ENCODE assay signal across 29 mouse cellular contexts in the genomic region with DNA sequence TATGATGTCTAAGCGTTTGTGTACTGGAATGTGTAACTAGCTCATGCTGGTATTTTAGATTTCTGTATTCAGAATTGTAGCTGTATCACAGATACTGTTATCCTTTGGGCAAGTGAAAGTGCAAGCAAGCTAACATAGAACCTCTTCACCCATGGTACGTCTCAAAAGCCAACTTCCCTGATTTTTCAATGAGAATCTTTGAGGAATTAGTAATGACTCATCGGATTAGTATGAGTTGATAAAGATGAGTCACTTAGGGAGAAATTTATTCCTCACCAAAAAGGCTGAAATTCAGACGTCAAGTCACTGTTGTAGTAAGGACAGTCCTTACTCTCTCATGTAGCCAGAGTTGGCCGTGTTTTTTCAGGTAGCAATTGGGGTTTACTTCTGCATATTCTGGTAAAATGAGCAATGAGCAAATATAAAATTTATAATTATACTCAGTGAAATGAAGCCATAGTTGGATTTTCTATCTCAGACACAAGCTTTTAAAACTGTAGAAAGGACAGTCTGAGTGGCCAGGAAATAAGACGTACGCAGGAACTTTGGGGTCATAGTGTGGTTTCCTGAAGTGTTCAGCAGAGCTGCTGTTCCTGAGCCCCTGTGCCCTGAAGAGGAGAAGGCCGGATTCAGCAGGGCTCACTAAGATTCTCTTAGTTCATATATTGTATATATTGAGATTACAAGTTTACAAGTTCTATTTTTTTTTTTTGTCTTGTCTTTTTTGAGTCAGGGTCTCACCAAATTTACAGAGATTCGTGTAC. TPM values are rescaled to one million over a fixed set of nuclear protein-coding genes. Genes with fewer than 3 reads are reported as not detected.
DNase-seq lines count a peak whose midpoint lies in the region; ATAC-seq and TF ChIP-seq lines count a peak whose summit lies in the region.
"Had no signal": no experiment of that assay in that cellular context is flagged by ENCODE, and none has a peak within 500 bp of the region (broad histone marks: within the 10 kb centered on the region; RNA-seq: fewer than 3 reads in every experiment).

No protein-coding gene starts in this region.

- H3K4me2 ChIP-seq in heart, postnatal 0 days (ENCODE audit: low read depth, low read length): no peak overlapping the region
- peak overlapping the region; percentile 59 for H3K4me2 ChIP-seq in myocyte (ENCODE audit: low read depth)
- H3K4me2 ChIP-seq: forebrain, embryonic 12.5 days; heart, embryonic 11.5 days; hindbrain, embryonic 12.5 days; limb, embryonic 12.5 days; midbrain, embryonic 13.5 days; stomach, embryonic 15.5 days had no signal

- no peaks in the 10 kb centered on the region for H3K79me2 ChIP-seq in myocyte (ENCODE audit: control insufficient read depth, insufficient read depth)

- TF ChIP-seq CTCF in heart, postnatal 0 days (IDR thresholded peaks at IDR 0.05; ENCODE audit: low read depth): no peak

- peaks cover 44% of the 10 kb centered on the region for H3K36me3 ChIP-seq in heart, postnatal 0 days (replicated peaks; ENCODE audit: control insufficient read depth, insufficient read depth, low read length)
- no peaks in the 10 kb centered on the region for H3K36me3 ChIP-seq in myocyte (ENCODE audit: control insufficient read depth, insufficient read depth)

- TF ChIP-seq POLR2A in myocyte (IDR thresholded peaks at IDR 0.05; ENCODE audit: insufficient read length, low read depth): no peak

- peak overlapping the region; percentile 20; the same call in 1 of the 2 replicates for H3K27ac ChIP-seq in heart, postnatal 0 days (ENCODE audit: low read depth)
- H3K27ac ChIP-seq: forebrain, embryonic 12.5 days; hindbrain, embryonic 12.5 days; hindbrain, postnatal 0 days; left cerebral cortex, adult 2 months; midbrain, embryonic 13.5 days; stomach, embryonic 15.5 days had no signal

- no peak overlapping the region for H3K9ac ChIP-seq in heart, postnatal 0 days (replicated peaks; ENCODE audit: low read depth, low read length)
- H3K9ac ChIP-seq: forebrain, embryonic 12.5 days; forebrain, postnatal 0 days; hindbrain, embryonic 12.5 days; limb, embryonic 12.5 days; midbrain, embryonic 13.5 days; stomach, embryonic 15.5 days had no signal

- DNase-seq in heart, postnatal 0 days (ENCODE audit: low spot score): peak; percentile 9
- no peak for DNase-seq in heart, postnatal 36 days
- DNase-seq in 416B (ENCODE audit: low read depth): peak; percentile 87
- DNase-seq in lung, postnatal 14 days: no peak
- no peak for DNase-seq in retina, embryonic 14.5 days (ENCODE audit: low spot score)
- DNase-seq: adrenal gland, postnatal 25 days; cerebellum, adult 18-20 months; cerebellum, postnatal 10 days; forebrain, postnatal 0 days; gastrocnemius, postnatal 10 days; heart, postnatal 10 days; kidney, adult 8-10 months; kidney, postnatal 14 days; lung, postnatal 4 days; retina, postnatal 1 day; right cerebral cortex, postnatal 14 days; thymus, postnatal 25 days had no signal

- H3K4me1 ChIP-seq in heart, postnatal 0 days (ENCODE audit: control insufficient read depth, insufficient read depth): 0 out of 2 replicates have a peak, but pooled peaks cover 7% of the 10 kb centered on the region
- H3K4me1 ChIP-seq: forebrain, embryonic 12.5 days; hindbrain, embryonic 12.5 days; limb, embryonic 12.5 days; midbrain, embryonic 13.5 days; stomach, embryonic 15.5 days had no signal

- no peak overlapping the region for H3K4me3 ChIP-seq in heart, postnatal 0 days (ENCODE audit: low read depth, low read length)
- no peak overlapping the region for H3K4me3 ChIP-seq in myocyte
- H3K4me3 ChIP-seq: forebrain, embryonic 12.5 days; hindbrain, embryonic 12.5 days; left cerebral cortex, adult 2 months; limb, embryonic 12.5 days; midbrain, embryonic 13.5 days; stomach, embryonic 15.5 days had no signal

- H3K27me3 ChIP-seq in heart, postnatal 0 days (ENCODE audit: control insufficient read depth, insufficient read depth, low read length): no peaks in the 10 kb centered on the region
- H3K27me3 ChIP-seq in myocyte (ENCODE audit: control insufficient read depth, insufficient read depth, insufficient read length): no peaks in the 10 kb centered on the region
- H3K27me3 ChIP-seq: forebrain, embryonic 12.5 days; hindbrain, embryonic 12.5 days; limb, embryonic 12.5 days; midbrain, embryonic 13.5 days; stomach, embryonic 15.5 days had no signal

- ATAC-seq in heart, postnatal 0 days (ENCODE audit: insufficient read depth, low read depth): no peak
- peak; percentile 92 for ATAC-seq in common myeloid progenitor, adult 5-6 weeks (replicated peaks; ENCODE audit: low read depth, poor library complexity, severe bottlenecking)
- ATAC-seq: forebrain, postnatal 0 days; hindbrain, postnatal 0 days; intestine, embryonic 16.5 days; midbrain, embryonic 13.5 days had no signal

- no peak overlapping the region for H3ac ChIP-seq in myocyte (ENCODE audit: control insufficient read depth, insufficient read length)

- H3K9me3 ChIP-seq in heart, postnatal 0 days (replicated peaks; ENCODE audit: control insufficient read depth, low read length): no peaks in the 10 kb centered on the region
- H3K9me3 ChIP-seq: forebrain, embryonic 12.5 days; G1E; hindbrain, embryonic 12.5 days; limb, embryonic 12.5 days; midbrain, embryonic 13.5 days; stomach, embryonic 15.5 days had no signal

- WGBS in heart, postnatal 0 days: 69% methylated on average over 9 of the region's 9 CpGs

- intact Hi-C loops in heart, postnatal 36 days (cut with DNase I): no loop called here

- no peak for TF ChIP-seq EP300 in heart, postnatal 0 days (IDR thresholded peaks at IDR 0.05; ENCODE audit: low read depth)

TF ChIP-seq in myocyte, 11 proteins besides CTCF, POLR2A, EP300 and RAD21:
- TF ChIP-seq SRF (IDR thresholded peaks at IDR 0.05; ENCODE audit: control insufficient read depth, insufficient read length, low read depth) (no peak), REST (IDR thresholded peaks at IDR 0.05; ENCODE audit: insufficient read depth, insufficient read length) (no peak), USF1 (IDR thresholded peaks at IDR 0.05; ENCODE audit: low read depth) (no peak), MYOG (IDR thresholded peaks at IDR 0.05; ENCODE audit: control insufficient read depth in 1 of 3, insufficient read depth in 1 of 3, insufficient read length in 2 of 3, low read depth in 2 of 3) (no peak), TCF12 (IDR thresholded peaks at IDR 0.05; ENCODE audit: insufficient read depth, poor library complexity, severe bottlenecking) (no peak), MAX (IDR thresholded peaks at IDR 0.05; ENCODE audit: low read depth) (no peak), MYOD1 (IDR thresholded peaks at IDR 0.05; ENCODE audit: control insufficient read depth in 1 of 3, insufficient read length in 2 of 3, low read depth in 2 of 3) (no peak), CEBPB (IDR thresholded peaks at IDR 0.05; ENCODE audit: insufficient read depth, poor library complexity, severe bottlenecking) (no peak), E2F4 (IDR thresholded peaks at IDR 0.05; ENCODE audit: insufficient read depth) (no peak), POLR2AphosphoS2 (IDR thresholded peaks at IDR 0.05; ENCODE audit: insufficient read length, low read depth) (no peak), TCF3 (IDR thresholded peaks at IDR 0.05; ENCODE audit: insufficient read length, low read depth) (no peak)

RNA-seq across cellular contexts. Expression of a gene that starts 30.2 kb away (rescaled TPM):
- 30.9 and 75.4 TPM in 2 replicates for total RNA-seq in heart, postnatal 0 days (2014; rRNA removed; ENCODE audit: low replicate concordance)
- 29.4 and 32.4 TPM in 2 replicates for polyA plus RNA-seq in heart, postnatal 0 days (2015; fragmentation: Nextera tagmentation; extraction: Ambion mirVana)
- total RNA-seq in heart, postnatal 36 days (2021): 10 to 100 TPM; 81.5 to 88.1 TPM
- 25.9 and 38.9 TPM in 2 replicates for total RNA-seq in common myeloid progenitor, adult 5-6 weeks (2017)
- 32.8 TPM for polyA plus RNA-seq in myocyte (2012; fragmentation: generic; extraction: Trizol)

RNA-seq across cellular contexts. Expression of a gene that starts 43.6 kb away (rescaled TPM):
- total RNA-seq in heart, postnatal 0 days (2014; rRNA removed; ENCODE audit: low replicate concordance): 126 and 129 TPM in 2 replicates
- polyA plus RNA-seq in heart, postnatal 0 days (2015; fragmentation: Nextera tagmentation; extraction: Ambion mirVana): 172 and 173 TPM in 2 replicates
- 100 to 1,000 TPM; 159 to 160 TPM for total RNA-seq in heart, postnatal 36 days (2021)
- 62.9 and 99.9 TPM in 2 replicates for total RNA-seq in common myeloid progenitor, adult 5-6 weeks (2017)
- polyA plus RNA-seq in myocyte (2012; fragmentation: generic; extraction: Trizol): 206 TPM

RNA-seq across cellular contexts. Expression of a gene that starts 50.4 kb away (rescaled TPM):
- total RNA-seq in heart, postnatal 0 days (2014; rRNA removed; ENCODE audit: low replicate concordance): 3.3 and 5.1 TPM in 2 replicates
- polyA plus RNA-seq in heart, postnatal 0 days (2015; fragmentation: Nextera tagmentation; extraction: Ambion mirVana): 2.6 and 3.6 TPM in 2 replicates
- total RNA-seq in heart, postnatal 36 days (2021): 1 to 10 TPM; 1.1 to 1.3 TPM
- total RNA-seq in common myeloid progenitor, adult 5-6 weeks (2017): 28.1 and 29.7 TPM in 2 replicates
- polyA plus RNA-seq in myocyte (2012; fragmentation: generic; extraction: Trizol): 34.3 TPM

Comparison
In these comparisons a context has a peak if more than half of its experiments do, and no peak if none do; other contexts are left out.
1. DNase-seq: peak in heart, postnatal 0 days (single experiment) and 416B (single experiment); none in heart, postnatal 36 days (0 of 2), lung, postnatal 14 days (single experiment) and retina, embryonic 14.5 days (single experiment).